Mouse (Mus musculus) ES-E14 (cell line): ENCODE results near the gene Apba2.

Experiments
- HCFC1 ChIP-seq: IDR thresholded peaks from 2 replicates; pipeline ENCODE4 v1.6.1; 2012; ENCODE audit warnings: low read length, inconsistent platforms, borderline replicate concordance; ENCODE audit not compliant: insufficient read depth
- MAFK ChIP-seq: IDR thresholded peaks from 2 replicates; pipeline ENCODE4 v1.6.1; 2014; ENCODE audit warnings: mild to moderate bottlenecking, low read depth, low read length, inconsistent platforms; ENCODE audit not compliant: insufficient read depth
- ZC3H11A ChIP-seq: IDR thresholded peaks from 2 replicates; pipeline ENCODE4 v1.6.1; 2012; ENCODE audit warnings: low read depth, mild to moderate bottlenecking, inconsistent platforms, low read length, borderline replicate concordance
- ZNF384 ChIP-seq: IDR thresholded peaks from 2 replicates; pipeline ENCODE4 v1.6.1; 2012; ENCODE audit warnings: low read depth, low read length, inconsistent platforms

DNA sequence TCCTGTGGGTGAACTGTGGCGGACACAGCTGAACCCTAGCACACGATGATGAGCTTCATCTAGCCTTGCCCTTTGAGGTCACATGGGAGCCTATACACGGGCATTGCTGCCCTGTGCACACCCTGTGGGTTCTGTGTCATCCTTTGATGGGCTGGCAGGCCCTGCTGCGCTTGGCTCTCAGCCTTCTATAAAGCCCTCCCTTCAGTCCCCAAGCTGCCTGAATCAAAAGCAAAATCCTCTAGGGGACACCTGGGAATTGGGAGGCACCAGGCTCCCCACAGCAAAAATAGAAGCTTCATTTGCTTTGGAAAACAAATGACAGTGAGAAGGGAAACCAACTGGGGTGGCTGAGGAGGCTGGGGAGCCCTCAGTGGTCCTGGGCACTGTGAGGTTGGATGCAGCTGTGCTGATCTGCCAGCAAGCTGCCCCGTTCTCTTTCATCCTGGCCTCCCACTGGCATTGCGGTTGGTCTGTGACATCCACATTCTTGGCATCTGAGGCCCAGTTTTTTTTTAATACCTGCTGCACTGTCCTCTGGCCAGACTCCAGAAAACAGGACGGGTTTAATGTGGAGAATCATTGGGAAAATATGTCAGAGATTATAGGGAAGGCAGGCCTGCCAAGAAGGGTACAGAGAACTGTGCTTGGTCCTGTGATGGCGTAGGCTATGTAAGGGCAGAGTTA is 126.6 kb downstream of the Apba2 start:
- TF ChIP-seq HCFC1 (no peak), MAFK (no peak), ZC3H11A (no peak), ZNF384 (no peak)
